Mouse (Mus musculus) layer of hippocampus, adult 18-20 months (tissue): Measurements from ENCODE around the gene Chpt1. TPM values are rescaled to one million over a fixed set of nuclear protein-coding genes. Genes with fewer than 3 reads are reported as not detected.
"Not testable (repeated sequence)": the region's sequence is repeated elsewhere in the genome, so short reads cannot be mapped to it uniquely, and the experiment has no call there.

Experiments
- DNase-seq, 2 experiments: peaks; one replicate each; pipeline ENCODE4 v3.0.0; 2022; ENCODE audit warnings: low spot score in 2 of 2
- total RNA-seq, 2 experiments: library from RNA; stranded (reverse); gene quantifications; 2 replicates each; pipeline ENCODE4 v1.2.3; 2021

The Chpt1 gene
- total RNA-seq, 2 experiments from 2014 or later = 39.3 to 39.5 TPM

DNA sequence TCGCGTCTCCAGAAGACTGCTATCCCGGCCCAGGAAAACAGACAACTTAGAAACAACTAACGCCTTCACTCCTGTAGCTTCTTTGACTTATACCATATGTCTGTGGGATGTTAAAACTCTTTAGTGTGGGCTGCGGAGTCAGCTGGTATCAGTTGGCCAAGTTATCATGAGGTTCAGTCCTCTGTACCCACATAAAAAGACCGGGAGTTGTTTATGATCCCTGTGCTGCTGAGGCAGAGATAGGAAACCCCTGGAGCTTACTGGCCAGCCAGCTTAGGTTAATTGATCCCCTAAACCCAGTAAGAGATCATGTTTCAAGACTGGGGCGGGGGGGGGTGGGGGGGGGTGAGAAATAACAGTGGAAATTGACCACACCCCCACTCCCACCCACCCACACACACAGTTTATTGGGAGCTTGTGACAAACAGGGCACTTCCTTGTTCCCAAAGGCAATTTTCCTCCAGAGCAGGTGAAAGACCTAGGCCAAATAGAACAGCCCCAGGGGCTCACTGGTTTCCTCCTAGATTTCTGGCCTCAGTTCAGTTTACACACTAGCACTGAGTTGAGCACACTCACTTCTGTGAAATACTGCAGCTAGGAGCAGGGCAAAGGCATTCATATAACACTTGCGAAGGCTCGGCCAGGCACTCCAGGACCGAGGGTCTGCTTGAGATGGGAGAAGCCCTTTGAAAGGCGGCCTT is 6.9 kb downstream of the Chpt1 start:
- DNase-seq = peak in 1 of 2 experiments; percentile 23

DNA sequence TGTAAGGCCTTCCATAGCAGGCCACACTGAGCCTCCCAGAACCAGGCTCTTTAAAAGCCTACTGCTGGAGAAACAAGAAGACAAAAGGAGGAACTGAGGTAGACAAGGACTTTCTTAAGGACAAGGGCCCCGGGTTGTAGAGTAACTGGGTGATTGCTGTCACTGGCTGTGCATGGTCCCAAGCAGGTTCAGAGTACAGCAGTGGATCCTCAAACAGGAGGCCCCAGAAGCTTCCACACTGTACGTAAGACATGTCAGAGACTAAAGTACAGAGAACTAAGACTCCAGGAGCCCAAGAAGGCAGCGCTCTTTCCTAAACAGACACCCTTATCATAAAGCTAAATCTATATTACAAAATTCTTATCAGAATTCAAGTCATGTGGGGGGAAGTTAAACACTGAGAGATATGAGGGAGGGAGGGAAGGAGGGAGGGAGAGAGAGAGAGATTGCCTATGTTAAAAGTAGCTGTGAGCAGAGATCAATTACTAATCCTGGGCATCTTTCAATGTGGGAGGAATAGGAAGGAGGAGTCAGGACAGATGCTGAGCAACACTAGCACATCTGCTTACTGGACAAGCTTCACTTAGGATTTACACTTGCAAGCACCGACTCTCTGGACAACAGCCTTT is 8.8 kb downstream of the Chpt1 start:
- no peak for DNase-seq

DNA sequence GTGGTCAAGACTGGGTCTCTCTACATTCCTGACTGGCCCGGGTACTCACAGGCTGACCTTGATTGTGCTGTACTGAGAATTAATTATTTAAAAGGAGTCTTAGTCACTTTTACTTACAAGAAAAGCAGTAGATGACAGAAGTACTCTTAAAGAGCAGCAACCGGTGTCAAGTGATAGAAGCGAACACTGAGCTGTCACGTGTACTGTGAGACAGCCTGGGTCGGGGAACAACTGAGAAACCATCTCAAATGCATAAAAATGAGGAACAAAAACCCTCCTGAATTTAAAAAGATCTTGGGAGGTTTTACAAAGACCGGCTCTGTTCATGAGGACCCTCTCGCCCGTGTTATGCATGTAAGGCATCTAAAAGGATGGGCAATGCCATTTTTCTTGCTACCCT is 11.2 kb downstream of the Chpt1 start:
- DNase-seq = no peak

DNA sequence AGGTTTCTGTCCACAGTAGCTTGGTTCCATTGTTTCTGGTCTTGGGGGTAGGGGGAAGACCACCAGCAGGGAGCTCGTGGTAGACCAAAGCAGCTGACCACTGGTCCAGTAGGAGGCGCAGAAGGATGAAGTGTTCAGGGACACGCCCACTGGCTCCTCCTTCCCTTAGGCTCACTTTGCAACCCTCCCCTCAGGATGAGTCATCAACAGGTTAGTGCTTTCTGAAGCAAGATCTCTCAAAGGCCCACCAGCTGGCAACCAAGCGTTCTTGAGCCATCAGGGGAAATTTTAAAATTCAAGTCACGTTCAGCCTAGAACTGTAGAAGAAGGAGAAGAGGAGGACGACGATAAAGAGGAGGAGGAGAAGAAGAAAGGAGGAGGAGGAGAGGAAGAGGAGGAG is 12.2 kb downstream of the Chpt1 start:
- no peak for DNase-seq

DNA sequence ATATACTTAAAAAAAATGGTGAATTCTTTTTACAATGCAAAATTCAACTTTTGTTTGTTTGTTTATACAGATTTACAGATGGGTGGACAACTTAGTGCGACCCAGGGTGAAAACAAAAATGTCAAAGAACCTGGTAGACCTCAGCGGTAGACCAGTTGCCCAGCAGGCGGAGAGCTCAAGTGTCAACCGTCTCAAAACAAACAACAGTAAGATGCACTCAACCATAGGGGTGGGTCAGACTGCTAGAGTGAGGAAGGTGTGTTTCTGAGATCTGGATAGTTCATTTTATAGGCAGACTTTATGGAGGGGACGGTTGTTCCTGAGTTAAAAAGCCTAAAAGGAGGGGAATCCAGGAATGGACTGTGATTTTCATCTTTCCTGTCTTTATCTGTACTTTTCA is 15.2 kb downstream of the Chpt1 start:
- no peak for DNase-seq

DNA sequence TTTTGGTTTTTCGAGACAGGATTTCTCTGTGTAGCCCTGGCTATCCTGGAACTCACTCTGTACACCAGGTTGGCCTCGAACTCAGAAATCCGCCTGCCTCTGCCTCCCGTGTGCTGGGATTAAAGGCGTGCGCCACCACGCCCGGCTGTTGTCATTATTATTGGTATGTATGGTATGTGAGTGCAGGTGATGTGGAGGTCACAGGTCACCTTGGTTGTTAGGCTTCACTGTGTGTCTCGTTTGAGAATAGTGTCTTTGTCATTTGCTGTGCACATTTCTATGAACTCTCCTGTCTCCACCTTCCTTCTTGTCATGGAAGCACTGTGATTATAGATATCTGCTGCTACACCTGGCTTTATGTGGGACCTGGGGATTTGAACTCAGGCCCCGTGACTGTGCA is 21.0 kb downstream of the Chpt1 start:
- not testable (repeated sequence) for DNase-seq

DNA sequence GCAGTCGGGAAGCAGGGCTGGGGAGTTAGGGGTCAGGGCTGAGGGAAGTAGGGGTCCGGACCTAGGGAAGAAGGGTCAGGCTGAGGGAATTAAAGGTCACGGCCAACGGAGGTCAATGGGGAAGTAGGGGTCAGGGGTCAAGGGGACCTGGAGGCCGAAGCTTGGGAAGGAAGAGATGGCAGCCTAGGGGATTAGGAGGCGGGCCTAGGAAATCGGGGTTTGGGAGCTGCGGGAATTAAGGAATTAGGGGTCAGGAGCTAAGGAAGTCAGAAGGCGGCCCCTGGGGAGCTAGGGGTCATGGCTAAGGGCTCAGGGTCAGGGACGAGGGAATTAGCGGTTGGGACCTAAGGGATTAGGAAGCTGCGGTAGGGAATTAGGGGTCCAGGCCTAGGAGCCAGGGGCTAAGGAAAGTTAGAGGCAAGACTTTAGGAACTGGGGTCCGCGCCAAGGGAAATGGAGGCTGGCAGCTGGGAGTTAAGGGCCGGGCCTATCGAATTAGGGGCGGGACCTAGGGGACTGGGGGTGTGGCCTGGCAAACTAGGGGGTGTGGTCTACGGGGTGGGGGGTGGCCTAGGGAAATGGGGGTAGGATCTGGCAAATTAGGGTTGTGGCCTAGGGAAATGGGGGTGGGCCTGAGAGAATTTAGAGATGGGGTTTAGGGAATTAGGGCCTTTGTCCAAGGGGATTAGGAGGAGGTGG is 43.6 kb downstream of the Chpt1 start:
- no peak for DNase-seq

DNA sequence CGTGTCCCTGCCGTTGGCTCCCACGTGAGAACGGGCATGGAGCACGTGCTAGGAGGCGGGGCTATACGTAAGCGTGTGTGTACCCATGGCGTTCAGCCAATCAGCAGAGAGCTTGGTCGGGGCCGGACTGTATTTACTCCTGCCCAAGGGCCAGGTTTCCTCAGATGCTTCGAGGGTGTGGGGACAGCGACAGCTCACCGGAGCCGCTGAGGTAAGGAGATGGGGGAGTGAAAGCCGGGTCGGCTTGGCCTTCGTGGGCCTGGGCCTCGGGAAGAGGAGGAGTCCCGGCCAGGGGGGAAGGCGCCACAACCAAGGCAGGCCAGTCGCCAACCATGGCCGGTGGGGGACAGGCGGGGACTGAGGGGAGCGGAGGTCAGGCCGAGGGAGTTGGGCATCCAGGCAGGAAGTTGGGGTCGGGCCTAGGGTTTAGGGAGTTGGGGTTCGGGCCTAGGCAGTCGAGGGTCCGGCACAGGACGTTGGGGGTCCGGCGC is 44.3 kb downstream of the Chpt1 start, which contains the start of gene Sycp3:
TSS of gene Sycp3 (plus strand) at position 68 of the 491 bp plus-strand sequence.
- DNase-seq = no peak

DNA sequence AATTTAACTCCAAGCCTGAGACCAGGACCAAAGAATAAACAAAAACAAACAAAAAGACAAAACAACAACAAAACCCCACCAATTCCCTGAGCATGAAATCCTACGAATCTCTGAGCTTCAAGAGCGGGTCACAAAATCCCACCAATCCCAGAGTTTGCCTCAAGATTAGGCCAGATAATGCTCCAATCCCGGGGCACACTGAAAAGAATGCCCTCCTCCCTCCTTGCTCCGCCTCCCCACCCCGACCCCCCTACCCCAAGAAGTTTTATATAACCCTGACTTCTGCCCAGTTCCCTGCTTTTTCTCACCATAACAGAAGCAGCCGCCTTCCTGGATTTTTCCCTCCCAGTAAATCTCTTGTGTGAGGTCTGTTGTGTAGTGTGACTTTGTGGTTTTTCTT is 46.1 kb downstream of the Chpt1 start:
- DNase-seq = no peak

DNA sequence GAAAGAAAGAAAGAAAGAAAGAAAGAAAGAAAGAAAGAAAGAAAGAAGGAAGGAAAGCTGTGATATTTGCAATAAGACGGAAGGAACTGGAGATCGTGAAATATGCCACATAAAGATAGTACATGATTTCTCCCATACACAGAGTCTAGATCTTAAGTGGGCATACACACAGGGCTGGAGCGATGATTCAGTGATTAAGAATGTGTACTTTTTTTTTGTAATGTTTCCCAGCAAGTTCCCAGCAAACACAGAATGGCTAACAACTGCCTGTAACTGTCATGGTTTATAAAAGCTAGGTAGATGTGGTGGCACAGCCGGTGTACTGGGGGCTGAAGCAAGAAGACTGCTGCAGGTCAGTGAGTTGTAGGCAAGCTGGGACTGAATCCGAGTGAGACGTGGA is 51.9 kb downstream of the Chpt1 start:
- no peak for DNase-seq

DNA sequence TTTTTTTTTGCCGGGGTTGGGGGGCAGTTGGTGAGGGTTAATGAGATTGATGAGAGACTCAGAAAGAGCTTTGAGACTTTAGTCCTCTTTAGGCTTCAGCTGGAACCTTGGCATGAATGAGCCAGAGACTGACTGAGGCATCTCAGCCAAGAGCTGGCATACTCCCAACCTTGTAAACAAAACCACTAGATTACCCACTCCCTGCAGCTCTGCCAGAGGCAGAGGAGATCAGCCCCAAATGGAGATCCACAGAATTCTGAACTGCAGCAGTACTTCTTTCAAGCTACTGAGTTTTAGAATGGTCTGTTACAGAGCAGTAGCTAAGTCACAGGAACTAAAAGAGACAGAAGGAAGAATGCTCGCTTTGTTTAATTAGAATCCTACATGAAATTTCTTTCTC is 52.7 kb downstream of the Chpt1 start:
- DNase-seq = peak; percentile 19 to 67

DNA sequence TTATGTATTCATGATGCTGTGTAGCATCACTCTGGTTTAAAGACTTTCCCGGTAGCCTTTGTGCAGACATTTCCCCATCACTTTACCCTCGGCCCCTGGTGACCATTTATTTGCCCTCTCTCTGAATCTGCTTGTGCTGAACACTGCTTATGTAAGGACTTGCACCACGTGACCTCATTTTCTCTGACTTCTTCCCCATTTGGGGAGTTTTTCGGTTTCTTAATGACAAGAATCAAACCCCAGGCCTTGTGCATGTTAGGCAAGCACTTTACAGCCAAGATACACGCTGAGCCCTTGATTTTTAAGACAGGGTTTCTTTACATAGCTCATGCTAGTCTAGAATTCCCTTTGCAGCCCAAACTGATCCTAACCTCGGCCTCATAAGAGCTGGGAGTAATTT is 62.6 kb downstream of the Chpt1 start:
- DNase-seq = no peak

DNA sequence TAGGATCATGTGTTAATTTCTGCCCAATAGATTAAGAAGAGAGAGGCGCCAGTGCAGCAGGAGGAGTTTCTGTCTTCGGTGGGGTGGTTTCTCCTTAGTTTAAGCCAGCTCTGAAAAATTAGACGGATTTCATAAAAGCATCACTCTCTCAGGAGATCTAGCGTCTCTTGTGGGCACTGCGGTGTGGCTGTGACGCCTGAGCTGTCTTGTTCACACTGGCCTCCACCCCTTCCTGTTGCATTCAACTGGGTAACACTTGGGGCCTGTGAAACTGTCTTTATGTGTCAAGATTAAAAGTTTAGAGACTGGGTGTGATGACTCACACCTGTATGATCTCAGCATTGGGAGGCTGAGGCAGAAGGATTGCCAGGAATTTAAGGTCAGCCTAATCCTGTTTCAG is 75.9 kb downstream of the Chpt1 start:
- no peak for DNase-seq

DNA sequence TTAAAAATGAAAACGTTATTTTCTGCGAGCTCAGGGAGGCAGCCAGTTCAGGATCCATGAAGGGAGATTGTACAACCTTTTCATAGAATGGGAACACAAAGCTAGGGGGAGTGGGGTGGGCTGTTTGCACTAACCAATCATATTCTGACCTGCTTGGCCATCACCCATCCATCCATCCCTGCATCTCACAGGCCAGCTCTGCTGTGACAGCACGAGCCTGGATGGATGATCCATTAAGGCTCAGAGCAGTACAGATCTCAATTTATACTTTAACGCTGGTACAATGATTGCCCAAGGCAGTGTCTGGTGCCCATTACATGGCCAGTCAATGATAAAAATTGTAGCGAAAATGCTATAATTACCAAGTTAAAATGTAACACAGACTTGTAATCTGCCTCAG is 77.0 kb downstream of the Chpt1 start:
- no peak for DNase-seq

DNA sequence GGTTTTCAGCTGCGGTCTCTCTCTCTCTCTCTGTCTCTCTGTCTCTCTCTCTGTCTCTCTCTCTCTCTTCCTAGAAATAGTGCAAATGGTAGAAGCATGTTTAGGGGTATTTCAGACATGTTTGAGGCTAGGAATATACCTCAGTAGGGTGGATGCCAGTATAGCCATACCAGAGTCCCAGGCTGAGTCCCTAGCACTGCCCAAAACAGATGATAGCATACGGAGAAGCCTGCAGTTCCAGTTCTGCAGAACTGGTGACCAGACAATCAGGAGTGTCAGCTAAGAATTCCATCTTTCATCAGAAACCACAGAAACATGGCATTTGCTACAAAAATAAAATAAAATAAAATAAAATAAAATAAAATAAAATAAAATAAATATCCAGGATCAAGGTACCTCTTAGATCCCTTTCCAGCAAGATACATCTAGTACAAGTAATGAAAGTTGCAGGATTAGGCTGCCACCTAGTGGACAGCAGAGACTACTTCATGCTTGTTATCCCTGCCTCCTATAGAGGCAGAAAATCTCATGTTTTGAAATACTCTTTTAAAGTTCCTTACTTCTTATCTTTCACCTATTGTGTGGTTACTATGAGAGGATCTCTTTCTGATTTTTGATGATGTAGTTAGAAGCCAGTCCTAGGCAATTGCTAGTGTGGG is 77.6 kb downstream of the Chpt1 start:
- DNase-seq = peak; percentile 16 to 70

DNA sequence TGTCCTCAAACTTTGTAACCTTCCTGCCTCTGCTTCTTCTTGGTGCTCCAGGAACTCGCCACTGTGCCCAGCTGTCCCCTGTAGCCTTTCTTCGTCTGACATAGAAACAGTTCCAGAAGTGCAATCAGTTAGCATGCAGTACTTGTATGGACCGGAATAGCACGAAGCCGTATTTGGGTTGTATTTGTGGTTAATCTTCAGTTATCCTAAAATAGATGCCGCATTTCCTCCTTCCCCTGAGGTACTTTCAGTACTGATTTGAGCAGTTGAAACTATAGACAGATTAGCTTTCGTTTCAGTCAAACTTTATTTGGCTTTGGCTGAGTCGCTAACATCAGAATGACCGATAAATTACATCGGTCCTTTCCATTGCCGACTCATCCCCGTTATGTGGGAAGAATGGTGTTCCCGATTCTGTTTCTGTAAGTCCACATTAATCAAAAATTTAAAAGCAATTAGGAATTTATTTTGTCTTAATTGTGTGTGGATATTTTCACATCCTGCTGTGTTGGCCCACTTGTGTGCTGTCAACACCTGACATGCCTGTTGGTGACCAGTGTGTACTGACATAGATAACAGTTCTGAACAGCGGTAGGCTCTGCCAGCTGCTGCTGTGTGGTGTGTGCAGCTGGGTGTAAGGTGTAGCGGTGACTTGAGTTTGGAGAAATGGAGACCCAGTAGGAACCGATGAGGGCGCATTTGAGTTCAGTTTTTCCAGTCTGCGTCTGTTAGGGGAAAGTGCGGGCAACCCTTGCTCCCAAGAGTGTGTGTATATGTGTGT is 83.0 kb downstream of the Chpt1 start:
- no peak for DNase-seq

DNA sequence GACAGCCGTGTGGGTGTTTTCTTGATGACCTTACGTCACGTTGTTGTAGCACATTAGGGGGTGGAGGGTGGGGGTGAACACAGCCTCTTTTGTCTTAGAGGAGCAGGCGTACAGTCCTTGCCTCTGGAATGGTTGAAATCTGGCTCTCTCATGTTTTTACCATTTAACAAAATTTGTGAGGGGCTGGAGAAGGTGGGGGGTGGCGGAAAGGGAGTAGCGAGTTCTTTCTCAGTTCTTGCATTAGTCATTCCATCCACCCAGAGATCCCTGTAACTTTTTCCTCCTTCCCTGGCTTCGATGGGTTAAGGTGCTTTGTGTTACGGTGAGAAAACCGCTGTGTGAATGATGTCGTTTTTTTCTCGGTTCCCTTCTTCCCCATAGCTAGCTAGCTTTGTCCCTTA is 83.7 kb downstream of the Chpt1 start:
- DNase-seq = no peak

DNA sequence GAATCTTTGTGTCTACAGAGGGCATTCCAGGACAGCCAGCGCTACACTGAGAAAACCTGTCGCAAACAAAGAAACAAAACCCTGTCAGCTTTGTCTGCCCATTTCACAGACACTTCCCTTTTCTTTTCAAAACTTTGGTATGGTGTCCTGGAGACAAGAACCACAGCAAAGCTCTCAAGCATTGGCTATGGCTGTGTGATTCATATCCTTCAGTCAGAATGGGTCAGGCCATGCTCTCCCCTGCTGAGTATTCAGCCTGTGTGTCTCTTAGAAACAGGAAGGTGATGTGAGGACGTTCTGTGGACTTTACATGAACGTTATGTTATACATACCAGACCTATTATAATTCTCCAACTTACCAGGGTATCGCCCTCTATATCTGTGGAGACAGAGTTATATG is 86.2 kb downstream of the Chpt1 start:
- DNase-seq = no peak

DNA sequence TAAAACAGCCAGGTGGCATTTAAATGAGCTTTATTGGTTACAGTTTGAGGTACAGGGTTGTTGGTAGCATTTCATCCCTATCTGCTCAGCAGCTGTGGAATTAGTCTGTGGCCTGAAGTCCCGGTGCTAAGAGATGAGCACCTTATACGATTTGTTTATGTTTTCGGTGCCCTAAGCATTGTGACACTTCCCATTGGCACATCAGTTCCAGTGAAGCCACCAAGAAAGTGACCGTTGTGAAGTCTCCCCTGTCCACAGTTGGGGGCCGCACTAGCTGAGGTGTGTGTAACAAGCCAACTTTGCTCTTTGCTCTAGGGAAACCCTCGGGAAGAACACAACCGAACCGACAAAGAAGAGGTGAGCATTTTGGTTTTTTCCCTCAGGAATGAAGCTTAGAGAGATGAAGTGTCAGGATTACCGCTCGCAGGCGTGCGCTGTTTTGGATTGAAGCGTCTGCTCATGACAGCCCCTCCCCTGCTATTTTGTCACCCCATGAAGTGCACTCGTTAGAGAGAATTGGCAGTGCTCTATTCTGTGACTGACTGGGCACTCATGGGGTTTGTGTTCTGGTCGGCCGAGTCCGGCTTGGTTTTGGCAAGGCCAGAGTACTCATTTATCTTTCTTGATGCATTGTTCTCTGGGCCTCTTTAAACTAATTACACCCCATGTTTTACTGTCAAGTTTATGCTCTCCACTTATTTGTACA is 91.4 kb downstream of the Chpt1 start:
- no peak for DNase-seq

DNA sequence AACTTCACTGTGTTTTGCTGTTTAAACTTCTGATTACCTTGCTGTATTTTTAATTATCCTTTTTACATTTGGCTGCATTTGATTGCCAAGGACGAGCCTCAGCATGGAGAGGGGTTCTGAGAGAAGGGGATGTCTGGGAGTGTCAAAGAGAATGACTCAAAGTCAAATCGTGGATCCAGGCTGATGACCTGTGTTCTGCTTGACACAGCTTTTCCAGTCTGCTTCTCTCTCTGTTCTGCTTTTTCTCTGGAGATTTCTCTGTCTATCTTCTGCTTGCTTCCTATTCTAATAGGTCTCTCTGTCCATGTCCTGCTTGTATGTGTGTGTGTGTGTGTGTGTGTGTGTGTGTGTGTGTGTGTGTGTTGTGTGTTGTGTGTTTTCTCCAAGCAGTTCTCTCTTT is 94.1 kb downstream of the Chpt1 start:
- DNase-seq = no peak
